Mouse (Mus musculus): ENCODE measurements around the gene Clpsl2. TPM values are rescaled to one million over a fixed set of nuclear protein-coding genes. Genes with fewer than 3 reads are reported as not detected.
"Not testable (repeated sequence)": the region's sequence is repeated elsewhere in the genome, so short reads cannot be mapped to it uniquely, and the experiment has no call there.

Clpsl2 gene
- total RNA-seq, 2 experiments from 2014 or later, result not detected

DNA sequence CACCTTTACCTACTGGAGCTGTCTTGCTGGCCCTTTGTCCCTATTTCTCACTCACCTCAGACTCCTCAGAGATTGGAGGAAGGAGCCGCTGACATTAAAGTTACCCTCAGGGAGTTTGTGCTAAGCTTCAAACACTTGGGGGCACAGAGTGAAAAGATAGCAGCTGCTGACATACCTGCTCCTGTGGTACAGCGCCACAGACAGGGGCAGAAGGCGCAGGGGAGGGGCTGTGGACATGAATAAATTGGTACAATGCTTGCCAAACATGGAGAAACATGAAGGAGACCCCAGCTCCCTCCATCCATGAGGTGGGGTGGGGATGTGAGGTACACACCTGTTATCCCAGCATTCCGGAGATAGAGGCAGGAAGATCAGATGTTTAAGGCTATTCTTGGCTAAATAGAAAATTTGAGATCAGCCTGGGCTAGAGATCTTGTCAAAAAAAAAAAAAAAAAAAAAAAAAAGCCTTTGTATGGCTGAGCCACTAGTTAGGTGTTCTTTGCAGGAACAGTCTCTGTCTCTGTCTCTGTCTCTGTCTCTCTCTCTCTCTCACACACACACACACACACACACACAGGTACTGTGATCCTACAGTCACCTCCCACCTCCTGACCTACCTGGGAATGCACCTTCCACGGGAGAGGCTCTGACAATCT is 28.0 kb upstream of the Clpsl2 start:
- no peak for DNase-seq (ENCODE audit: low spot score in 2 of 2)

DNA sequence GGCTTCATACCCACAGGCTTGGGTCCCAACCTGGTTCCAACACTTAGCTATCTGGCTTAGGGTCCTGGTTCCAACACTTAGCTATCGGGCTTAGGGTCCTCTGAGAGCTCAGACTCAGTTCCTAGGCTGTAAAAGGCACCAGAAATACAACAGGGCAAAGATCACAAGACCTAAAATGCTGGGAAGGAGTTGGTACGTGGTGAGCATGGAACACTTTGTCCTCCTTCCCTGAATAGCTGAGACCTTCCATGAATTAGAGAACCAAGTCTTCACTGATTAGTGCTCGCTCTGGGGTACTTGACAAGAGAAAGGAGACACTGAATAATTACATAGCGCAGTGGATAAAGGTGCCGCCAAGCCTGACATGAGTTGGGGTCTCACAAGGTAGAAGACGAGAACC is 27.3 kb upstream of the Clpsl2 start:
- DNase-seq (ENCODE audit: low spot score in 2 of 2), result no peak

DNA sequence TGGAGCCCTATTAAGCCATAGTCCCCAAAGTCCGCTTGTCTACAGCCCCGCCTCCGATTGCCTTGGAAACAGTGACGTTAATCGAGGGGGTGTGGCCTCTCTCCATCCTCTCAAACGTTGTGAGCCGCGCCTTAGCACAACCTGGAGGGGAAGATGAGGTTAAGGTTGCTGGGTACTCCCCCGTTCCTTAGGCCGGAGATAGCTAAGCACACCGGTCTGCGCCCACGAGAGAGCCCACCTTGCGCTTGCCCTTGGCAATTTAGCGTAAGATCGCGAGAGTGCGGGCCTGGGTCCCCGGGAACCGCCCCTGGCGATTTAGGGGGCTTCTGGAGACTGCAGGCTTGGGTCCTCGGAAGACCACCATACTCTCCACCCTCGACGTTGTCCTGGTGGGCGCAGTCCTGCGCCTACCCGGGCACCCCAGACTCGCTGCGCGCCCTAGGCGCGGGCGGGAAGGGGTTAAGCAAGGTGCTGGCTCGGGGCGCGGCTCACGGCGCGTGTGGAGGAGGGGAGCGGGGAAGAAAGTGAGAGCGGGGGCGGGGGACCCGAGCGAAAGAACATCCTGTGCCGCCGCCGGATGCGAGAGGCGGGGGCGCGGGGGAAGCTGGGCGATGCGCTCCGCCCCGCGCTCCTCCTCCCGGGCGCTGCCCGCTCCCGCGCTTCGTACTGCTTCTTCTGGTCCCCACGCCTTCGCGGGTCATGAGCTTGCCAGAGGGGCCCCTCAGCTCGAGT is 26.4 kb upstream of the Clpsl2 start:
- peak; percentile 61 to 80 for DNase-seq (ENCODE audit: low spot score in 2 of 2)

DNA sequence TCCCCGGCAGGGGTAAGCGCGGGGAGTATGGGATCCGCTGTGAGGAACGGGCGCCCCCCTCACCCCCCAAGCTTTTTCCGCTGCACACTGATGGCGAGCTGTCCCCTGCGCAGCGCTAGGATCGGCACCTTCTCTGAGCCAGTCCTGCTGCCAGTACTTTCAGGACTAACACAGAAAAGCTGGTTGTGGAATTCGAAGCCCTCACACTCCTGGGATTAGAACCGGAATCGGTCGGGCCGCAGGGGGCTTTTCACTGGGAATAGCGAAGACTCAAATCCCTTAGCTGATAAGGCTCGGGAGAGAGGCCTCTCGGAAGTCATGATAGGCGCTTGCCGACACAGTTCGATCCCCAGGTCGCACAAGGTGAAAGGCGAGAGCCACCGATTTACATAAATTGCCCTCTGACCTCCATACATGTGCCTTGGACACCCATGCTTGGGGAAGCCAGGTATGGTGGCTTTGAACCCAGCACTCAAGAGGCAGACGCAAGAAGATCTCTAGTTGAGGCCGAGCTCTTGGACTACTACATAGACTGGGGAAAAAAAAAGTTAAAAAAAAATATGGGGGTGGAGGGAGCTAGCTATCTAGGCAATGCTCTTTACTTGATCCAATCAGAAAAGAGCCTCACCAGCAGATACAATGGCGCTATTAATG is 25.7 kb upstream of the Clpsl2 start:
- no peak for DNase-seq (ENCODE audit: low spot score in 2 of 2)

DNA sequence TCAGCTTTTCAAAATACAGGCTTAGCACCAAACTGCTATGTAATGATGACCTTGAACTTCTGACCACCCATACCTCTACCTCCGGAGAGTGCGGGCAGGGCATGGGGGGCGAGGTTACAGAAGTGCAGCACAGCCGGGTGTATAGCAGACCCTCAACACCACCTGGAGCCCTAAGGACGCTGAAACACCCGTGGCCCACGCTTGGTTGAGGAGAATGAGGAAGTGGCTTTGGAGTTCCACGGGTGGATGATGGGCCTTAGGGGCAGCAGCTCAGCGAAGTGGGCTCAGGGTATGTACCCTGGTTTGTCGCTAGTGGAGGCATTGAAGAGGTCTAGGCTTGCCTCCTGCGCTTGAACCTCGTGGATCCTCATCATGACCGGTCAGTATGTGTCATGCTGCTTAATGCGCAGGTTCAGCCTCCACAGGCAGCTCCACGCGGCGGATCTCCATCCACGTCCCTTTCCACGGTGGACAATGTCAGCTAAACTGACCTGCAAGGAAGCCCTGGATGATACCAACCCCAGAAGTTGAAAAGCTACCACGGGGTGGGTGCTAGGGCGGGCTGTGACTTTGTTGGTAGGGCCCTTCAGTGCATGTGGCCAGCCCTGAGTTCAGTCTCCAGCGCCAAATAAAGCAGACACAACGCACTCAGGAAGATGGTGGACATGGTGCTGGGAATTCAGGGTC is 25.1 kb upstream of the Clpsl2 start:
- no peak for DNase-seq (ENCODE audit: low spot score in 2 of 2)

DNA sequence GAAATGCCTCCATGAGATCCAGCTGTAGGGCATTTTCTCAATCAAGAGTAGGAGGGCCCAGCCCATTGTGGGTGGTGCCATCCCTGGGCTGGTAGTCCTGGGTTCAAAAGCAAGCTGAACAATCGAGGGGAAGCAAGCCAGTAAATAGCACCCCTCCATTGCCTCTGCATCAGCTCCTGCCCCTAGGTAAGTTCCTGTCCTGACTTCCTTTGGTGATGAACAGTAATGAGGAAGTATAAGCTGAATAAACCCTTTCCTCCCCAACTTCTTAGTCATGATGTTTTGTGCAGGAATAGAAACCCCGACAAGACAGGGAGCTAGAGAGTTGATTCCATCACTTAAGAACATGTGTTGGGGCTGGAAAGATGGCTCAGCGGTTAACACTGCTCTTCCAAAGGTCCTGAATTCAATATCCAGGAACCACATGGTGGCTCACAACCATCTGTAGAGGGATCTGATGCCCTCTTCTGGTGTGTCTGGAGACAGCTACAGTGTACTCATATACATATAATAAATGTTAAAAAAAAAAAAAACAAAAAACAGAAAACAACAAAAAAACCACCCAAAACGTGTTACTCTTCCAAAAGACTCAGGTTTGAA is 24.3 kb upstream of the Clpsl2 start:
- DNase-seq (ENCODE audit: low spot score in 2 of 2), result no peak

DNA sequence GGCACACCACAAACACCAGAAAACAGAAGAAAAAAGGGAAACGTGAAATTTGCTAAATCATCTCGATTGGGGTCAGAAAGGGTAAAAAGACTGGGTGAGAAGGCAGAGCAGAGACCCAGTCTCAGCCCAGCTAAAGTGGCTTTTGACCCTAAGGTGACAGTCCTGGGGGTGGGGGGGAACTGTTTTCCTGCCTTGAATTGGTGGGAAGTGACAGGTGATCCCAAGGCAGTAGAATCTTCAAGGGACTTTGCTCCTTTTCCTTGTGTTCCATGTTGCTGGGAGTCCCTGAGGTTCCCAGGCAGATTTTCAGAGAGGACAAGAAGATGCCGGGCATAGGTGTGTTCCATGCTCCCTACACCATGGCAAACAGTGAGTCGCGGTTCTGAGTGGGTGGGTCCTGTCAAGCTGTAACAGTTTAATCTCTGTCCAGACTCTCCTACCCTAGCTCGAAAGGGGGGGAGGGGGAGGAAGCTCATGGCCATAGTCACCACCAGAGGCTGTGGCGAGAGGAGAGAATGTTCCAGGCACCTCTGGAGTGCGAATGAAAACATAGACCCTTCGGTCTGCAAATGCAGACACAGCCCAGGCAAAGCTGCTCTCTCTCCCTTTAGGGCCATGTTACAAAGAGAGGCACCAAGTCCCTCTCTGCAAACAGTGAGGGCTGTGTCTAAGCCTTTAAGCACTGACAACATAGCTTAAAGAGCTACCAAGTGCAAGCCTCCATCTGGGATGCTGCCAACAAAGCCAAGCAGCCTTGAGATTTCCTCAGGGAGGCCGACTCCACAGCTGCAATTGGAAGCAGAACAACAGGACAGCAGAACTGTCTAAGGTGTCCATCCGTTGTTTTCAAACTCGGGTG is 21.8 kb upstream of the Clpsl2 start:
- no peak for DNase-seq (ENCODE audit: low spot score in 2 of 2)

DNA sequence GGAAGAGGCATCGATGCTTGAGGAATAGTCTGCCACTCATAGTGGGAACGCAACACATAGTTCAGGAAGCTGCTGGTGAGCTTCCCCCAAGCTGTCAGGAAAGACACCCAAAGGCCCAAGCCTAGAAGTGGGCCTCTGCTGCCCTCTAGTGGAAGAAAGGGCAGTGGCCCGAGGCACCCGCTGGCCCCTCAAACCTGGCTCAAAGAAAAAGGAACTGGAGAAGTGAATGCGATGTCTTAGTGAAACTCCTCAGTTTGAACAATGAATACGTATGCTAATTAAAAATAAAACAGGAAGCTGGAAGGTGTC is 21.2 kb upstream of the Clpsl2 start:
- peak; percentile 76 to 82 for DNase-seq (ENCODE audit: low spot score in 2 of 2)

DNA sequence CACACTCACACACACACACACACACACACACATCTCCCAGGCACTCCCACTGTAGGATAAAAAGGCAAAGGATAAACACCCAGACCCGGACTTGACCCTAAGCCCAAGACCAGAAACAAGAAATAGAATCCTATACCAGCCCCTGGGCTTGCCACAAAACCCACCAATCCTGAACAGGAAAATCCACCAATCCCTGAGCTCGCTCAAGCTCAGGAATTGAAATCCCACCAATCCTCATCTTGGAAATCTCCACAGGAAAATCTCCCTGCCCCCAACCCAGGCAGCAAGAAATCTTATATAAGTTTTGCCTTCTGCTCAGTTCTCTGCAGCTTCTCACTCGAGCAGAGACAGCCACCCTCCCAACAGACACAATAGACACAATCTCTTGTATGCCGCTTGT is 20.1 kb upstream of the Clpsl2 start:
- DNase-seq (ENCODE audit: low spot score in 2 of 2), result no peak

DNA sequence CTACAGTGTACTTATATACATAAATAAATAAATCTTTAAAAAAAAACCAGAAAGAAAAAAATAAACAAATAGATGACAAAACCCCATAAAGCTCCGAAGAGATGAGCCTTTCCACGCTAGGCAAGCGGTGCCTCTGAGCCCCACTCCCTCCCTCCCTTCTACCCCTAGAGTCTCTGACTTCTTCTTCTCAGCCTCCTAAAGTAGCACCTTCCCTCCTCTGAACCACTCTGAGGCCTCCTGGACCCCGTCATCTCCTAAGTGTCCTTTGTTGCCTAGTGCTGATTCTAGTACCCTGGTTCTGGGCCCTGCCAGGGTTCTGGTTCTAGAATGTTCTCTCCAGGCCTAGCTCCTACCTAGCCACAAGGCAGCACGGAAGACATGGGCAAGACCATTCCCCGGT is 18.7 kb upstream of the Clpsl2 start, which contains the start of gene Armc12:
Gene Armc12, plus strand, starts transcription at position 301 of the 400 bp plus-strand sequence.
- DNase-seq (ENCODE audit: low spot score in 2 of 2), result no peak

DNA sequence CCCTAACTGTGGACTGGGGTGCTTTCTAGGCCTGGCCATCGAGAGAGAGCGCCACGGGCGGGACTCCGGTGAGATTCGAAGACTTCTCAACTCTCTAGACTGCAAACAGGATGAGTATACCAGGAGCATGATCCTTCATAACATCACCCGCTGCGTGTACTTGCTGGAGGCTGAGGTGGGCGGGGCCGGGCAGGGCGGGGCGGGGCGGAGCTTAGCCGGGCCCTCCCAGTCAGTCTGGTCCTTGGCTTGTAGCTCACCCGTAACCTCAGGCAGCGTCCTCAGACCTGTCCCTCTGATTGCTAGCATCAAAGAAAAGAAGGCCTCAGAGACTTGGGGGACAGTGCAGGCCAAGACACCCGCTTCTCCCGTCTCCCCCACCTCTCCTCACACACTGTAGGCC is 17.3 kb upstream of the Clpsl2 start:
- no peak for DNase-seq (ENCODE audit: low spot score in 2 of 2)

DNA sequence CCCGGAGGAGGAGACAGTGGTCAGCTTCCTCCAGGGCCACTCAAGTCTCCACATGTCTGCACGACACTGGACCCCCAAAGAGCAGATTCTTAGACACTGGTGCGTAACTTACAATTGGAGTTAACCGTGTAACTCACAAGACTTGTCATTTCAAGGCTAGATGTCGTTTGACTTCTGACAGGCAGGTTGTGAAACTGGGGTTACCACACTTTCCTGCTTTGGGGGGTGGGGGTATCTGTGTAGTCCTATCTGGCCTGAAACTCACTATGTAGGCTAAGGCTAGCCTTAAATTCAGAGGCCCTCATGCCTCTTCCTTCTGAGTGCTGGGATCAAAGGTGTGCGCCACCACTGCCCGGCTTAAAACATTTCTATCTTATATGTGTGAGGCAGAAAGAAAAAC is 16.7 kb upstream of the Clpsl2 start:
- no peak for DNase-seq (ENCODE audit: low spot score in 2 of 2)

DNA sequence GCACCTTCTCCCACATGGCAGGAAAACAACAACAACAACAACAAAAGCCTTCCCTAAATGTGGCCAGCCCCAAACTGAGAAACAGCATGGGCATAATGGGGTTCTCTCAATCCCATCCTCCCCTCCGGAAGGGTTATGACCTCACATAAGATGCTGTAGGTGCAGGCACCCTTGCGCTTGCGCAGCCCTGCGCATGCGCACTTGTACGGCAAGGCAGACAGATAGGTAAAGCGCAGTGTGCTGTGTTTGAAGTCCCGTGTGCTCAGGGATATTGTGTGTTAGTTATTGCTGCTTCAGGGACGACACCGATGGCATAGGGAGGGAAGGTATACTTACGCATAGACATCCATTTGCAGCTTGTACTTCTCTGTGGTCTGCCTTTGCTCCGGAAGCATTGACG is 15.9 kb upstream of the Clpsl2 start:
- DNase-seq (ENCODE audit: low spot score in 2 of 2), result no peak

DNA sequence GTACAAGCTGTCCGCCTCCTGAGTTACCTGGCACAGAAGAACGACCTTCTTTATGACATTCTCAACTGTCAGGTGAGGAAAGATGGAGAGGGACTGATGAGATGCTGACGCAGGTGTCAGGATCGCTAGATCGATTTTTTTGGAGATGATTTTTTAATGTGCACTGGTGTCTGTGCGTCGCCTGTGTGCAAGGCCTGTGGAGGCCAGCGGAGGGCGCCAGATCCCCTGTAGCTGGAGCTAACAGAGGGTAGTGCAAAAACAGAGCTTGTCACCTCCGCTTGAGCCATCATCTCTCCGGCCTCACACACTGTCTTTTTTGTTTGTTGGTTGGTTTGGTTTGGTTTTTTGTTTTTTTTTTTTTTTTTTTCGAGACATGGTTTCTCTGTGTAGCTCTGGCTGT is 11.3 kb upstream of the Clpsl2 start:
- DNase-seq (ENCODE audit: low spot score in 2 of 2), result no peak

DNA sequence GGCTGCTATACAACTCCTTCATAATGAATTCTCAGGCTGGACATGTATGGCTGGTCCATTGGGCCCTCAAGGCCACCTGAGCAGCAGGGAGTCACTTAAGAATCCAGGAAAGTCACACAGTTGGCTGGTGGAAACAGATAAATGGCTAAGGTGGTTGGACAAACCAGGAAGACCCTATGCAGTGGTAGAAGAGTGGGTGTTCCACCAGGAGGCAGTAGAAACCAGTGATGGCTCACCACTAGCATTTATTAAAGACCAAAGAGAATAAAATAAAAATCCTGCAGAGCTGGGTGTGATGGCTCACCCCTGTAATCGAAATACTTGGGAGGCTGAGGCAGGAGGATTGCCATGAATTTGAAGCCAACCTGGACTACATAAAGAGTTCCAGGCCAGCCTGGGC is 2.3 kb upstream of the Clpsl2 start:
- no peak for DNase-seq (ENCODE audit: low spot score in 2 of 2)

DNA sequence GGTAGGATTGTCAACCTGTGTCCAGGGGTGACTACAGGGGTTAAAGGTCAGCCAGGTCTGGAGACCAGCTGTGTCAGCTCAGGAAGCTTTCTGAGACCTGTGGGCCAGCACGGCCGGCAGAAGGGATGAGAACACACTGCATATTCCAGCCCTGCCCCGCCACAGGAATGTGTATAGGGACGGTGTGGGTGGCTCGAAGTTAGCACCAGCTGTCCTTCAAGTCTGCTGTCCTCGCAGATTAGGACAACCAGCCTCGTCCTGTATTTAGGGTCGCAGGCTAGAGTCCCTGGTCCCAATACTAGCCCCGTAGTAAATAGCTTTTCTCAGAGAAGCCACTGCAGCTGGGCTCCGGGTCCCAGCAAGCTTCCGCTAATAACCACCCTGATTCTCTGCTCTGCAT is 661 bp upstream of the Clpsl2 start:
- DNase-seq (ENCODE audit: low spot score in 2 of 2), result no peak

DNA sequence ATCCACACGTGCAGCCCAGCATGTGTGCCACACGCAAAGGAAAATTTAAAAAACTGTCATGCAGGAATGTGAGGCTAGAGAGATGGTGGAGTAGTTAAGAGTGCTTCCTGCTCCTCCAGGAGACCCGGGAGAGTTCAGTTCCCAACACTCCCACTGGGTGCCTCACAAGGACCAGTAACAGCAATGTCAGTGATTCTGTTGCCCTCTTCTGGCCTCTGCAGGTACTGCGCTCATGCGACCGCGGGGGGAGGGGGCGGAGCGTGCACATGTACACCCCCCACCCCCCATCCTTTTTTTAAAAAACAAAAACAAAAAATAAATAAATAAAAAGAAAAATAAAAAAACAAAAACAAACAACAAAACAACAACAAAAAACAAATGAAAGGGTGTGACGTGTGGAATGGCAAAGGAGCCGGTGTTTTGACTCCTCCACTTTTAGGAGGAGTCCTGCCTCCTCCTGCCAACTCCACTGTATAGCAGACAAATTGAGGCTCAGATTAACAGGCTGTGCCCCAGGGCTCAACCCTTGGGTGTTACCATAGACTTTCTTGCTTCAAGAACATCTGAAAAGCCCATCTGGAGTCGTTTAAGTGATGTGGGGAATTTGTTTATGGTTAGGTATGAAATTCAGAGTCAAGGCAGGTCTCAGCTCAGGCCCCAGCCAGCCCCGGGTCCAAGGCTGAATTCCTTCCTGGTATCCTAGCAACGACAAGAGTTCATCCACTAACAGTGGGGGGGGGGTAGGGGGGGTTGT is 4.0 kb downstream of the Clpsl2 start:
- peak in 1 of 2 experiments; percentile 55 for DNase-seq (ENCODE audit: low spot score in 2 of 2)

DNA sequence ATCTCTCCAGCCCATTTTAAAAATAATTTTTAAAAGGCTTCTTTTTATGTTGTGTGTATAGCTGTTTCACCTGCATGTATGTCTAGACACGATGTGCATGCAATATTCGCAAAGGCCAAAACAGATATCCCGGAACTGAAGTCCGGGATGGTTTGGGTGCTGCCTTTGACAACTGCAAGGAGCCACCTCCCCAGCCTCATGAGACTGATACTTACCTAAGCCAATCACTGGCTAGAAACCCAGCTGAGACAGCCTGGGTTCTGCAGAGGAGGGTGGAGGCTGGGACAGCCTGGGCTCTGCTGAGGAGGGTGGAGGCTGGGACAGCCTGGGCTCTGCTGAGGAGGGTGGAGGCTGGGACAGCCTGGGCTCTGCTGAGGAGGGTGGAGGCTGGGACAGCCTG is 4.8 kb downstream of the Clpsl2 start:
- not testable (repeated sequence) for DNase-seq (ENCODE audit: low spot score in 2 of 2)

DNA sequence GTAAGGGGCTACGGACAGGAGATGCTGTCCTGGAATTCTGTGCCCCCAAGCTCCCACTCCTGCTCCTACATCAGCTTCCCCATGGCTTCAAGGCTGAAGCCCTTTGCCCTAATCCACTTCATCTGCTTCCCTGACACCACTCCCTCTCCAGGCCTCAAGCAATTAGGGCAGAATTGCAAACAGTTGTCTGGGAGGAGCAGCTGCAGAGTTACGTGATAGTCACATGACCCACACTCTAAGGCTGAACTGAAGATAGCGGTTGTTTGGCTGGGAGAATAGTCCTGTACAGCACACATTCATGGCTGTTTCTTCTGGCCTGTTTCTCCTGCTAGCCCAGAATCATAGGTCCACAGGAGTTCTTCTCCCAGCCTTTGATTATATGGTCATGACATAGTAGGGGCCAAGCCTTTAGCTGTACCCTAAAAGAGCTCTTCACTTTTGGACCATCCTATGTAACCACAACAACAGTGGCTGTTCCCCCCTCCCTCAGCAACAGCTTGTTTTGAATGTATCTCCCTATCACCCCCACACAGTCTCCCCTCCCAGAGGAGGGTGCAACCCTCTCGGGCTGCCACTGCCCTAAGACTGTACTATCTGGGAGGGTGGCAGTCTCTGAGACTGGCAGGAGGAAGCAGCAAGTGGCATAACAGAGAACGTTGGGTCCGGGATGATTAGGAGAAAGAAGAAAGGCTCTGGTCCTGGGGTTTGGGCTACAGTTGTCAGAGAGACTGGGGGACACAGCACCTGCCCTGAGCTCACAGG is 7.6 kb downstream of the Clpsl2 start:
- no peak for DNase-seq (ENCODE audit: low spot score in 2 of 2)

All from gastrocnemius, postnatal 4 days (tissue).